Mouse (Mus musculus): ENCODE results near the gene Gm42906.

Gm42906 gene

GRCm38 (mm10) chr5:151166266-151166665 lies 261.7 kb downstream of the Gm42906 start:
- in situ Hi-C loops (cut with MboI; ENCODE audit: unreplicated experiment in 2 of 2), result no loop called here

DNA sequence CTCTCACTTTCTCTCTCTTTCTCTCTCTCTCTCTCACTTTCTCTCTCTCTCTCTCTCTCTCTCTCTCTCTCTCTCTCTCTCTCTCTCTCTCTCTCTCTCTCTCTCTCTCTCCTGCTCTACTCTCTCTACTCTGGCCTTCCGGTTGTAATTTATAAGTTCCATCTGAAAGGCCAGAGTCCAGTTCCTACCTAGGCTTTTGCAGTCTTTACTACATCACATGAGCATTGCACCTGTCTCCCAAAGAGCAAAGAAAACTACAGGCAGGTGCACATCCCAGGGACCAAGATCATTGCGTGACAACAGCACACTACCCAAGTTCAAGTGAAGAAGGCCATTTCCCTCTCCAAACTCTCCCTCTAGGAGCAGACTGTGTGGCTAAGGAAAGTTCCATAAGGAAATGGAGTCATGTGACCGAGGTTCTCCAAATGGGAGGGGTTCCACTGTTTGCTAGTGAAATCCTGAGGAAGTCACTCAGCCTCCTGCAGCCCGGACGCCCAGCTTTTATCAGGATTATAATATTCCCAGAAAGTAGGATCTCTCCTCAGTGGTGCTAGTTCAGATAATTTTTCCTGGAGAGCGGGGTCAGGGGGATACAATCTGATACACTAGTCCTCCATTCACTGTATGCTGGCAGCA lies 262.5 kb downstream of the Gm42906 start:
- in situ Hi-C loops (cut with MboI; ENCODE audit: unreplicated experiment in 2 of 2), result no loop called here

GRCm38 (mm10) chr5:151164815-151165214 lies 263.1 kb downstream of the Gm42906 start:
- in situ Hi-C loops (cut with MboI; ENCODE audit: unreplicated experiment in 2 of 2), result no loop called here

DNA sequence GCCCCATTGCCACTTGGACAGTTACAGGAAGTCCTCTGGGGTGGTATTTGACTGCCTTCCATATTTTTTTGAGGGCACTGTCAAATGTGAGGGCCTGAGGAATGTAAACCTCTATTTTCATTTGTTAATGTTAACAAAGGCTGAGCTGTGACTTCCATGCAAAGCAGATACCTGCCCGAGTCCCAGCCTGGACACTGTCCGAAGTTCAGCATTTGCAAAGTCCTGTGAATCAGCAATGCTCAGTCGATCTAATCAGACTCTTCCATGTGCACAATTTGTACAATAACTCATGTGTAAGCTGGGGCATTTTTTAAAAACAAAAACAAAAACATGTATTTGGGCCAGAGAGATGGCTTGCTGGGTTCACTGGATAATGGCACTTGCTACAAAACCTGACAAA lies 265.3 kb downstream of the Gm42906 start:
- in situ Hi-C loops (cut with MboI; ENCODE audit: unreplicated experiment in 2 of 2), result no loop called here

- in situ Hi-C loops (cut with MboI; ENCODE audit: unreplicated experiment in 2 of 2), result no loop called here
These were observed 272.7 kb downstream of the Gm42906 start for GRCm38 (mm10) chr5:151155247-151155646.

DNA sequence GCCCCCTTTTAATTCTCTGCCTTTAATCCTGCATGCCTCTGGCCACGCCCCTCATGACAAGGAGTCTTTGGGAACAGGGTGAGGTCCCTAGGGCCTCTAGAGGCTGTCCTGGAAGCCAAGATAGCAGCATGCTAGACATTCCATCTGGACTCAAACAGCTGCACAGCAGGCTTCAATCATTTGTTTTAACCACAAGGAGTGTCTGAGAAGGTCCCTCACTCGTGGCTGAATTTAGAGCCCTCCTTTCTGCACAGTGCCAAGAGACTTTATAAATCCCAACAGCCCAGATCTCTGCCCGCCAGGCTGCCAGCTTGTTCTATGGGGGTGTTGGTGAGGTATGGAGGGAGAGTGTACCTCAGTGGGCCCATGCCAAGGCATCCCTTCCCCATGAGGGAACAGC lies 273.2 kb downstream of the Gm42906 start:
- in situ Hi-C loops (cut with MboI; ENCODE audit: unreplicated experiment in 2 of 2), result no loop called here

DNA sequence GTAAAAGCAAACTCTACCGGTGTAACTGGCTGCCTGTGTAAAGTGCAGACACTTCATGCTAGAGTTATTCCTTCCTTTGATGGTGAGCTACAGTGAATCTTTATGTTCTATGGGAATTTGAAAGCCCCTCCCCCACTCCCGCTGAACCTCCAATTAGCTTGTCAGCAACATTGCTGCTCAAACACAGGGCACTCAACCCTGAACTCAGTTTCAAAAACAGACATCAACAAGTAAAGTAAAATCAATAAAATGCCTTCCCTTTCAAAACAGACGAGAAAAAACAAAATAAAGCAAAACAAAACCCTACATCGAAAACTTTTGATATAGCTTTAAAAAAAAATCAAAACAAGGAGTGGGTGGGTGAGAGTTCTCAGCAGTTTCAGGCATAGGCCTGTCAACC lies 273.9 kb downstream of the Gm42906 start:
- in situ Hi-C loops (cut with MboI; ENCODE audit: unreplicated experiment in 2 of 2), result no loop called here

DNA sequence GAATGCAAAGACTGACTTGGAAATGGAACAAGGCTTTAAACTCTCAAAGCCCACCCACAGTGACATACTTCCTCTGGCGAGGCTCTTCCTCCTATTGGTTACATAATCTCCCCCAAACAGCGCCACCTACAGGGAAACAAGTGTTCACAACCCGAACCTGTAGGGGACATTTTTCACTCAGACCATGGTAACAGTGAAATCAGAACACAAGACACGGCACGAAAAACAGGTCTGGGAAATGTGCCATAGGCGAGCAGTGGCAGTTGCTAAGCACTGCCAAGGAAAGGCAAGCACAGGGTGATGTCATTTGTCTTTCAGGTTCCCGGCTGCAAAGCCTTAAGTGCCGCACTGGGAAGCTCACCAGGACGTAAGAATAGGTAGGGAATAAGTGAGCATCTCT lies 276.4 kb downstream of the Gm42906 start:
- in situ Hi-C loops (cut with MboI; ENCODE audit: unreplicated experiment in 2 of 2), result no loop called here

GRCm38 (mm10) chr5:151149509-151149908 lies 278.5 kb downstream of the Gm42906 start:
- in situ Hi-C loops (cut with MboI; ENCODE audit: unreplicated experiment in 2 of 2), result no loop called here

GRCm38 (mm10) chr5:151148079-151148478 lies 279.9 kb downstream of the Gm42906 start:
- in situ Hi-C loops (cut with MboI; ENCODE audit: unreplicated experiment in 2 of 2), result no loop called here

GRCm38 (mm10) chr5:151145807-151146206 lies 282.2 kb downstream of the Gm42906 start:
- in situ Hi-C loops (cut with MboI; ENCODE audit: unreplicated experiment in 2 of 2), result no loop called here

- in situ Hi-C loops (cut with MboI; ENCODE audit: unreplicated experiment in 2 of 2), result no loop called here
These were observed 284.0 kb downstream of the Gm42906 start for GRCm38 (mm10) chr5:151143955-151144354.

DNA sequence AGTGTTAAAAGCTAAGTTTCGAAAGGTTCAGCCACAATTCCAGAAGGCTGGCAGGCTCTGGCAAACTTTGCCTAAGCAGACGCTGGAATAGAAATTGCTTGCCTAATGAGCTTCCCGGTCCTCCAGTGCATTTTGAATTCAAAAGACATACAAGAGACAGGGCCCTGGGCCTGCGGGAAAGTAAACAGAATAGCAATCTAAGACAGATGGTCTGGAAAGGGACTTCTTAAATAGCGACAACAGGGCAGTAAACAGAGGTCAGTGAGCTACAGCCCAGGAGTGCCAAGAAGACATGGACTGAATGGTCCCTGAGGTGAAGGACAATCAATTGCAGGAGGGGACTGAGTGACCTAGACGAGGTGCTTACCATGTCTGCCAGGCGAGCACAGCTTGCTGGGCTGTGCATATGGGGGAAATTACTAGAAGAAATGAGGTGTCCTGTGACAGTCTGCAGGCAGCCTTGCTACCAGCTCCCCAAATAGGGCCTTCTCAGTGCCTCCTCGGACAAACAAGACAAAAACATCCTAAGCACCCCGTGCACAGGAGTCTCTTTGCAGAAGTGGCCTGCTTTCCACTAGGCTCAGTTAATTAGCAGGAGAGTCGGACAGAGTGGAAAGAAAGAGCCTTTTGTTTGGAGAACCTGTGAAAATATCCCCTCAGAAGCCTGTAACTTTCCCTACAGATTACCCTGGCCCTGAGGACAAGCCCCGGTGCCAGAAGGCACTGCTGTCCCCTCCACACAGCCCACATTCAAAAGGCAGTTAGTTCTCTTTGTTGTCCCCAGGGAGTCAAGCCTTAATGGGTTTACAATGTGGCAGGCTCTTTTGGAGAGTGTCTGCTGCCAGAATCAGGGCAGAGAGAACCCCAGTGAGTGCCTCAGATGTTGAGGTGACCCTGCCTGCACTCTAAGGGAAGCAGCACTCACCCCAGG lies 285.0 kb downstream of the Gm42906 start:
- in situ Hi-C loops (cut with MboI; ENCODE audit: unreplicated experiment in 2 of 2), result no loop called here

DNA sequence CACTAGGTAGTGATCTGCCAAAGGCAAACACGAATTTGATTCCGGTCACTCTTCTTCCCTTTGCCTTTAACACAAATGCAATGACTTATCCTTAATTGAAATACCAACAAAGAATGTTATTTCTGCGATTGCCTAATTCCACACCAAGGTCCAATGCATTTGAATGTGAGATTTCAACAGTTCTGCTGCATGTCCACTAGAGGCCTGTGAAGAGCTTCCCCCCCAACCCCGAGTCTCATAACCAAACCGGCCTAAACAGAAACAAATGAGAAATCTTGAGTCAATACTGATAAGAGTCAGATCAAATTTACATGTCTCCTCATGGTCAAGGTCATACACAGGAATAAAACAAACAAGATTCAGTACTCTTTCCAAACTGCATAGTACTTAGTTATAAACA lies 285.7 kb downstream of the Gm42906 start:
- in situ Hi-C loops (cut with MboI; ENCODE audit: unreplicated experiment in 2 of 2), result no loop called here

DNA sequence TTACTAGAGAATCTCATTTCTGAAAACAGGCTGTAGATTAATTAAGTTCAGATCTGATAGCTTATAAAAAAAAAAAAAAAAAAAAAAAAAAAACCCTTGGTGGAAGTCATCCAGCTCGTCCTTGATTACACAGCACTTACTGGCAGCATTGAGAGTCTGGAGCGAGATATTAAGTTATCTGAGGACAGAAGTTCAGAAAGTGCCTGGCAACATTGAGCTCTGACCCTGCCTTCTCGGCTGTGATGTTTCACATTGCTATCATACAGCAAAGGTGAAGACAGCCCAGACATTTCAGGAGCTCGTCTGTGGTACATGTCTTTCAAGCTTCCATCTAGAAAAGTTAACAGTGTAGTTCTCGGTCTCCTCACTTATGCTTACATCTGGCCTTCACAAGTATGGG lies 290.1 kb downstream of the Gm42906 start:
- in situ Hi-C loops (cut with MboI; ENCODE audit: unreplicated experiment in 2 of 2), result no loop called here

- in situ Hi-C loops (cut with MboI; ENCODE audit: unreplicated experiment in 2 of 2), result no loop called here
These were observed 290.7 kb downstream of the Gm42906 start for GRCm38 (mm10) chr5:151137311-151137710.

DNA sequence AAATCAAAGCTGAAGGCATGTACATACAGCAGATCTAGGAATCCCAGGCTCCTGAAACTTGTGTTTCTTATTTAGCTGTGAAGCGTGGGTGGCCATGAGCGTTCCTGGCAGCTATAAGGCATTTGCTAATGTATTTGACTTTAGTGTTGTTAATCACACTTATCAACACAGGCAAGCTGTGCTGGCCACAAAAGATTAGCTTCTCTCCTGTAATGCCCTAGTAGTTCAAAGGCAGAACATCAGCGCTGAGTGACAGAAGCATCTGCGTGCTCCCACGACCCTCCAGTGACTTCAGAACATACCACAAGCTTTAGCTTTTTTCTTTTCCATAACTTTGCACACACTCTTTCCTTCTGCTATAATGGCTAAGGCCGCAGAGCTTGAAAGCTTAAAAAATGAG lies 292.0 kb downstream of the Gm42906 start:
- in situ Hi-C loops (cut with MboI; ENCODE audit: unreplicated experiment in 2 of 2), result no loop called here

DNA sequence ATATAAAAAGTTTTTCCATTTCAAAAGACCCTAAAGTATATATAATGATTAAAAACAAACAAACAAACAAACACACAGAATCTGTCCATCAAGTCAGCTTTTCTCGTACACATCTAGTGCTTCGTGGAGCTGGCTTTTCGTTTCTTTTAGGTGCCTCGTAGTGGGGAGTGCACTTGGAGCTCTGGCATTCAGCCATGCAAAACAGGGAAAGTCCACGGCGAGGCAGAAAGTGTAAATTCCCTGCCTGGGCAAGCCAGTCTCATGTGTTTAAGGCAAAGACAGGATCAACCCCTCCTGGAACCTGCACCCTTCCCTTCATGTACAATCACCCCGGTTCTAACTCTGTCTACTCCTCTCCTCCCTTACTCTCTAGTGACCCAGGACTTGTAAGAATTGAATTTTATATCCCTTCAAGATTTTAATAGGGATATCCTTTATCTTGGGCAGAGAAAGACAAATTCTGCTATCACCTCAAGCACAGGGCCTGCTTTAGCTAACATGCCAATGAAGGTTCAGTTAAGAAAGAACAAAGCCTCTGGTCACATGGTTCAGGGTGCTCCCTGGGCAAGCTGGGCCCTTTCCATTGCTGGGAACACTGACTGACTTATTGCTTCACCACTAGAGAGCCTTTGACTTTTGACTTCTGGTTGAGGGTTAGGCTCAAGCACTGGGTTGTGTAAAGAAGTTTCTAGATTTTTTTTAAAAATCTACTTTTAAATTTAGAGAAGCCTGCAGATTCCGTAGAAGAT lies 292.7 kb downstream of the Gm42906 start:
- in situ Hi-C loops (cut with MboI; ENCODE audit: unreplicated experiment in 2 of 2), result no loop called here

DNA sequence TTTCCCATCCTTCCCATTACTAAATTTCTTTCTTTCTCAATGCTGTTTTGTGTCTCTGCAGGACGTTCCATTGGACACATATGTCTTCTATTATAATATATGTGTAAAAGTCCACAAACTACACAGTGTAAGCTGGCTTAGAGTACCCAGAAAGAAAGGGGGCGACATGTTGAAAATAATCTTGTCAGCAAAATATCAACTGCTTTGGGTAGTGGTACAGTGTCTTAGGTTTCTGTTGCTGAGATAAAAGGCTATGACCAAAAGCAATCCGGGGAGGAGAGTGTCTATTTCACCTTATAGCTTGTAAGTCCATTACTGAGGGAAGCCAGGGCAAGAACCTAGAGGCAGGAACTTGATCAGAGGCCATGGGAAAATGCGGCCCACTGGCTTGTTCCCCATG lies 293.8 kb downstream of the Gm42906 start:
- in situ Hi-C loops (cut with MboI; ENCODE audit: unreplicated experiment in 2 of 2), result no loop called here

DNA sequence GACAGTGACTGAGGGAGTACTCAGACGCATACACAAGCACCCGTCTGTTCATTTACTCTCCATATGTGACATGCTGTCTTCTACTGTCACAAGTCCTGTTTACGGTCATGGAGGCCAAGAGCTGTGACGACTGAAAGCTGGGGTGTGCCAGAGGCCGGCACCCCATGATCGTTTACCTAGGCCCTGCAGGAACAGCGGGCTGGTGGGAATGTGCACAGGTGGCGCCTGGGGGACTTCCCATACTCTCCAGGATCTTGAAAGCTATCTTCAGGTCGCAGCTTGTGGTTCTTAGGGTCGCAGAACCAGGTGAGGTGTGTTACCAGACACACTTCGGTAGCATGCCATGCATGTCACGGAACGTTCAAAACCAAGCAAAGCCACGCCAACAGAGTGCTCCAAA lies 294.2 kb downstream of the Gm42906 start:
- in situ Hi-C loops (cut with MboI; ENCODE audit: unreplicated experiment in 2 of 2), result no loop called here

- in situ Hi-C loops (cut with MboI; ENCODE audit: unreplicated experiment in 2 of 2), result no loop called here
These were observed 298.2 kb downstream of the Gm42906 start for GRCm38 (mm10) chr5:151129762-151130161.

Measured in v-Abl transformed pro-B cells (cell line).